Mouse (Mus musculus) heart, postnatal 36 days (tissue): Measurements from ENCODE around the gene Tanc2. TPM values are rescaled to one million over a fixed set of nuclear protein-coding genes. Genes with fewer than 3 reads are reported as not detected.

ENCODE experiments used
- DNase-seq, 2 experiments: peaks; one replicate each; pipeline ENCODE4 v3.0.0; 2021 to 2022
- intact Hi-C: fragments of 180-260 bp; cut with DNase I; formaldehyde crosslinking; loops from one replicate; pipeline ENCODE4 v1.15.1; 2025
- total RNA-seq, 2 experiments: library from RNA; stranded (reverse); gene quantifications; 2 replicates each; pipeline ENCODE4 v1.2.3; 2021

Gene Tanc2
- total RNA-seq, 2 experiments from 2014 or later, result 10.6 to 13.3 TPM

GRCm38 (mm10) chr11:105626201-105626600 lies 36.4 kb downstream of the Tanc2 start:
- DNase-seq, result no peak
- intact Hi-C loops, result no loop called here

GRCm38 (mm10) chr11:105643995-105644394 lies 54.2 kb downstream of the Tanc2 start:
- no peak for DNase-seq
- intact Hi-C loops, result no loop called here

GRCm38 (mm10) chr11:105648026-105648425 lies 58.2 kb downstream of the Tanc2 start:
- intact Hi-C loops, result loop anchor here (5.0 kb wide), 1 partner anchor 286 kb away; no protein-coding TSS in a partner anchor
- DNase-seq, result no peak

GRCm38 (mm10) chr11:105654616-105655015 lies 64.8 kb downstream of the Tanc2 start:
- DNase-seq, result no peak
- intact Hi-C loops, result no loop called here

- intact Hi-C loops, result no loop called here
- no peak for DNase-seq
Observed at GRCm38 (mm10) chr11:105655335-105655734, 65.5 kb downstream of the Tanc2 start.

- intact Hi-C loops, result no loop called here
- no peak for DNase-seq
Observed at GRCm38 (mm10) chr11:105667879-105668278, 78.1 kb downstream of the Tanc2 start.

GRCm38 (mm10) chr11:105678996-105679395 lies 89.2 kb downstream of the Tanc2 start:
- DNase-seq, result no peak
- intact Hi-C loops, result no loop called here

- intact Hi-C loops, result loop anchor here (2.0 to 5.0 kb wide), 2 partner anchors 173 to 226 kb away; no protein-coding TSS in a partner anchor
- no peak for DNase-seq
Observed at GRCm38 (mm10) chr11:105684747-105685146, 95.0 kb downstream of the Tanc2 start.

- DNase-seq, result no peak
- intact Hi-C loops, result no loop called here
Observed at GRCm38 (mm10) chr11:105700528-105700927, 110.7 kb downstream of the Tanc2 start.

GRCm38 (mm10) chr11:105719660-105720059 lies 129.9 kb downstream of the Tanc2 start:
- DNase-seq, result no peak
- intact Hi-C loops, result no loop called here

GRCm38 (mm10) chr11:105731541-105731940 lies 141.8 kb downstream of the Tanc2 start:
- DNase-seq, result no peak
- intact Hi-C loops, result no loop called here

GRCm38 (mm10) chr11:105731989-105732531 lies 142.3 kb downstream of the Tanc2 start:
- DNase-seq, result no peak
- intact Hi-C loops, result no loop called here

- DNase-seq, result no peak
- intact Hi-C loops, result no loop called here
Observed at GRCm38 (mm10) chr11:105743171-105743570, 153.4 kb downstream of the Tanc2 start.

GRCm38 (mm10) chr11:105749297-105750071 lies 159.7 kb downstream of the Tanc2 start:
- intact Hi-C loops, result no loop called here
- DNase-seq, result peak; percentile 4 to 30

GRCm38 (mm10) chr11:105758561-105759203 lies 168.9 kb downstream of the Tanc2 start:
- intact Hi-C loops, result no loop called here
- DNase-seq, result no peak

GRCm38 (mm10) chr11:105759413-105759812 lies 169.6 kb downstream of the Tanc2 start:
- intact Hi-C loops, result no loop called here
- DNase-seq, result no peak

- DNase-seq, result no peak
- intact Hi-C loops, result no loop called here
Observed at GRCm38 (mm10) chr11:105760346-105760745, 170.6 kb downstream of the Tanc2 start.

- intact Hi-C loops, result no loop called here
- no peak for DNase-seq
Observed at GRCm38 (mm10) chr11:105777802-105778201, 188.0 kb downstream of the Tanc2 start.

- intact Hi-C loops, result no loop called here
- DNase-seq, result no peak
Observed at GRCm38 (mm10) chr11:105792501-105792900, 202.7 kb downstream of the Tanc2 start.

- intact Hi-C loops, result no loop called here
- no peak for DNase-seq
Observed at GRCm38 (mm10) chr11:105803686-105804085, 213.9 kb downstream of the Tanc2 start.

GRCm38 (mm10) chr11:105804776-105805175 lies 215.0 kb downstream of the Tanc2 start:
- intact Hi-C loops, result no loop called here
- DNase-seq, result no peak

GRCm38 (mm10) chr11:105807103-105807502 lies 217.3 kb downstream of the Tanc2 start:
- intact Hi-C loops, result no loop called here
- no peak for DNase-seq
